12 mouse cellular contexts compared by ENCODE assay signal in the genomic region with DNA sequence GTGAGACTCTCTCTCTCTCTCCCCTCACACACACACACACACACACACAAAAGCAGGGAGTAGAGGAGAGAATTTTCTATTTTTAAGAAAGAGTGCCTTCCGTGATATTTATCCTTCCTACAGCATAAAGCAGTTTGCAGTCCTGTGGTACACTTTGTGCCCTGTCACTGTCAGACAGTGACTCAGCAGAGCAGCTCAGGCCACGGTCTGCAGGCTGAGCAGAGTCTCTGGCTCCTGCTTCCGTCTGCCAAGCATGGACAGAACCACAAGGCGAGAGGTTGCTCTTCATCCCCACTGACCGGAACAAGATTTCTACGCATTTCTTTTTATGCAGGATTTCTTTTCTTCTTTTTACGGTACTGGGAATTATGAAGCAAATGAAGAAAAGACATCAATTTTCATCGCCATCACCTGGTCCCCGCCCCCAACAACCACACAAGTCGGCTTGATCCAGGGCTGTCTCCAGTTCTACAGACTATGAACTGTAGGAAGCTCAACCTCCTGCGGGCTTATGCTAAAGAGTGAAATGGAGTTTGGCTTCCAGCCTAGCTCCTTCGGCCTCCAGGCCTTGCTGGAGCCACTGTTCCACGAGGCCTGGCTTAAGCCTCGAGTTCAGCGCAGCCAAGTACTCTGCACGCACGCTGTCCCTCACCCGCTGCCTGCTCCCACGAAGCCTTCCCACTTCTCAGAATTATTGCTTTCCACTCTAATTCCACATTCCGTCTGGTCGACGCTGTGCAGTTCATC. TPM values are rescaled to one million over a fixed set of nuclear protein-coding genes. Genes with fewer than 3 reads are reported as not detected.
DNase-seq lines count a peak whose midpoint lies in the region; ATAC-seq and TF ChIP-seq lines count a peak whose summit lies in the region.
"Had no signal": no experiment of that assay in that cellular context is flagged by ENCODE, and none has a peak within 500 bp of the region (broad histone marks: within the 10 kb centered on the region; RNA-seq: fewer than 3 reads in every experiment).

No protein-coding gene starts in this region.

- no peak overlapping the region for H3K4me2 ChIP-seq in embryonic facial prominence, embryonic 13.5 days
- no peak overlapping the region for H3K4me2 ChIP-seq in forebrain, postnatal 0 days (ENCODE audit: low read depth)
- no peak overlapping the region for H3K4me2 ChIP-seq in intestine, embryonic 15.5 days (replicated peaks)
- H3K4me2 ChIP-seq: hindbrain, embryonic 14.5 days; limb, embryonic 13.5 days had no signal

- DNase-seq in embryonic facial prominence, embryonic 10.5 days (ENCODE audit: low spot score): no peak
- no peak for DNase-seq in spleen, adult 2 months (ENCODE audit: low read depth in 1 of 2, low spot score in 2 of 2)
- no peak for DNase-seq in spleen, adult 12 weeks (ENCODE audit: low spot score)
- DNase-seq in liver: peak; percentile 61
- no peak for DNase-seq in forebrain, postnatal 0 days
- no peak for DNase-seq in right cerebral cortex, postnatal 25 days
- DNase-seq: midbrain, embryonic 14.5 days had no signal

- ATAC-seq in embryonic facial prominence, embryonic 13.5 days (ENCODE audit: insufficient number of reproducible peaks, insufficient read depth, low FRiP score, low TSS enrichment, low read depth): no peak
- ATAC-seq in forebrain, postnatal 0 days: no peak
- no peak for ATAC-seq in intestine, embryonic 15.5 days

- H3K9me3 ChIP-seq in embryonic facial prominence, embryonic 13.5 days: no peaks in the 10 kb centered on the region
- H3K9me3 ChIP-seq in embryonic facial prominence, embryonic 10.5 days: no peaks in the 10 kb centered on the region
- no peaks in the 10 kb centered on the region for H3K9me3 ChIP-seq in forebrain, postnatal 0 days (ENCODE audit: low read length)
- H3K9me3 ChIP-seq in intestine, embryonic 15.5 days: no peaks in the 10 kb centered on the region
- H3K9me3 ChIP-seq: limb, embryonic 13.5 days had no signal

- TF ChIP-seq POLR2A in spleen, adult 2 months (IDR thresholded peaks at IDR 0.05; ENCODE audit: low read depth, low read length): no peak

- H3K4me1 ChIP-seq in embryonic facial prominence, embryonic 13.5 days: peaks cover 40% of the 10 kb centered on the region
- H3K4me1 ChIP-seq in embryonic facial prominence, embryonic 10.5 days: peaks cover 45% of the 10 kb centered on the region
- H3K4me1 ChIP-seq in spleen, adult 2 months (ENCODE audit: control insufficient read depth, insufficient read depth, insufficient read length): peaks cover 12% of the 10 kb centered on the region; the same call in 1 of the 2 replicates
- 0 out of 2 replicates have a peak, but pooled peaks cover 7% of the 10 kb centered on the region for H3K4me1 ChIP-seq in forebrain, postnatal 0 days (ENCODE audit: insufficient read depth)
- peaks cover 17% of the 10 kb centered on the region for H3K4me1 ChIP-seq in intestine, embryonic 15.5 days (replicated peaks)

- 72% methylated on average over 22 of the region's 22 CpGs for WGBS in embryonic facial prominence, embryonic 13.5 days
- 86% methylated on average over 22 of the region's 22 CpGs for WGBS in embryonic facial prominence, embryonic 10.5 days
- 76% methylated on average over 22 of the region's 22 CpGs for WGBS in spleen, adult 2 months
- WGBS in forebrain, postnatal 0 days: 79% methylated on average over 22 of the region's 22 CpGs
- WGBS in intestine, embryonic 15.5 days: 78% methylated on average over 22 of the region's 22 CpGs

- H3K36me3 ChIP-seq in embryonic facial prominence, embryonic 13.5 days: no peaks in the 10 kb centered on the region
- H3K36me3 ChIP-seq in embryonic facial prominence, embryonic 10.5 days (replicated peaks): no peaks in the 10 kb centered on the region
- H3K36me3 ChIP-seq in spleen, adult 2 months (ENCODE audit: control insufficient read depth, insufficient read depth, low read length): no peaks in the 10 kb centered on the region
- H3K36me3 ChIP-seq in forebrain, postnatal 0 days (ENCODE audit: insufficient read depth): no peaks in the 10 kb centered on the region
- no peaks in the 10 kb centered on the region for H3K36me3 ChIP-seq in intestine, embryonic 15.5 days
- H3K36me3 ChIP-seq: limb, embryonic 13.5 days had no signal

- no peak overlapping the region for H3K4me3 ChIP-seq in embryonic facial prominence, embryonic 13.5 days
- no peak overlapping the region for H3K4me3 ChIP-seq in embryonic facial prominence, embryonic 10.5 days
- no peak overlapping the region for H3K4me3 ChIP-seq in spleen, adult 2 months (ENCODE audit: extremely low read depth, insufficient read depth, insufficient read length)
- no peak overlapping the region for H3K4me3 ChIP-seq in forebrain, postnatal 0 days (ENCODE audit: low read depth, low read length)
- no peak overlapping the region for H3K4me3 ChIP-seq in intestine, embryonic 15.5 days (replicated peaks)
- H3K4me3 ChIP-seq: limb, embryonic 13.5 days had no signal

- H3K27me3 ChIP-seq in embryonic facial prominence, embryonic 13.5 days: no peaks in the 10 kb centered on the region
- H3K27me3 ChIP-seq in embryonic facial prominence, embryonic 10.5 days (replicated peaks; ENCODE audit: low read depth, poor library complexity, severe bottlenecking): peaks cover 12% of the 10 kb centered on the region; the same call in 1 of the 2 replicates
- H3K27me3 ChIP-seq in spleen, adult 2 months (ENCODE audit: control insufficient read depth, insufficient read depth, low read length): no peaks in the 10 kb centered on the region
- H3K27me3 ChIP-seq in forebrain, postnatal 0 days (ENCODE audit: insufficient read depth, low read length): no peaks in the 10 kb centered on the region
- no peaks in the 10 kb centered on the region for H3K27me3 ChIP-seq in intestine, embryonic 15.5 days (replicated peaks)
- H3K27me3 ChIP-seq: limb, embryonic 13.5 days had no signal

- TF ChIP-seq CTCF in spleen, adult 2 months (IDR thresholded peaks at IDR 0.05; ENCODE audit: extremely low read depth, insufficient read depth, insufficient read length, insufficient replicate concordance): no peak
- TF ChIP-seq CTCF in forebrain, postnatal 0 days (IDR thresholded peaks at IDR 0.05; ENCODE audit: low read depth): no peak

- 0 out of 2 replicates have a peak overlapping the region, but pooled peaks have one; percentile 27 for H3K9ac ChIP-seq in embryonic facial prominence, embryonic 13.5 days
- H3K9ac ChIP-seq in forebrain, postnatal 0 days: no peak overlapping the region
- no peak overlapping the region for H3K9ac ChIP-seq in intestine, embryonic 15.5 days
- H3K9ac ChIP-seq: hindbrain, embryonic 14.5 days; limb, embryonic 13.5 days had no signal

- no peak overlapping the region; the same call in 1 of the 2 replicates for H3K27ac ChIP-seq in embryonic facial prominence, embryonic 13.5 days
- no peak overlapping the region for H3K27ac ChIP-seq in embryonic facial prominence, embryonic 10.5 days (replicated peaks)
- H3K27ac ChIP-seq in spleen, adult 2 months (ENCODE audit: insufficient read depth, low read length): peak overlapping the region; percentile 11; the same call in 1 of the 2 replicates
- H3K27ac ChIP-seq in forebrain, postnatal 0 days (ENCODE audit: low read depth, low read length): no peak overlapping the region
- no peak overlapping the region for H3K27ac ChIP-seq in intestine, embryonic 15.5 days
- H3K27ac ChIP-seq: hindbrain, embryonic 14.5 days; limb, embryonic 13.5 days had no signal

RNA-seq across cellular contexts. Expression of gene Katnal1, which starts 25.4 kb away (rescaled TPM):
- polyA plus RNA-seq in embryonic facial prominence, embryonic 13.5 days (2015; fragmentation: Nextera tagmentation; extraction: Ambion mirVana): 18.4 and 19.4 TPM in 2 replicates
- 19.9 and 20.2 TPM in 2 replicates for polyA plus RNA-seq in embryonic facial prominence, embryonic 10.5 days (2016; fragmentation: Nextera tagmentation; extraction: Ambion mirVana)
- polyA plus RNA-seq in spleen, adult 2 months (2012; rRNA removed): 2.4 and 2.5 TPM in 2 replicates
- total RNA-seq in forebrain, postnatal 0 days (2014; rRNA removed): 45.0 and 47.9 TPM in 2 replicates
- 18.0 and 24.0 TPM in 2 replicates for polyA plus RNA-seq in forebrain, postnatal 0 days (2015; fragmentation: Nextera tagmentation; extraction: Ambion mirVana)
- 8.1 and 9.5 TPM in 2 replicates for polyA plus RNA-seq in intestine, embryonic 15.5 days (2015; fragmentation: Nextera tagmentation; extraction: Ambion mirVana)

RNA-seq across cellular contexts. Expression of gene Gm42791, which starts 40.5 kb away (rescaled TPM):
- polyA plus RNA-seq in embryonic facial prominence, embryonic 13.5 days (2015; fragmentation: Nextera tagmentation; extraction: Ambion mirVana): 1.6 and 2.4 TPM in 2 replicates
- polyA plus RNA-seq in embryonic facial prominence, embryonic 10.5 days (2016; fragmentation: Nextera tagmentation; extraction: Ambion mirVana): 0.49 and 4.6 TPM in 2 replicates
- not detected in 2 replicates for polyA plus RNA-seq in spleen, adult 2 months (2012; rRNA removed)
- total RNA-seq in forebrain, postnatal 0 days (2014; rRNA removed): not detected in 2 replicates
- 2.0 and 5.7 TPM in 2 replicates for polyA plus RNA-seq in forebrain, postnatal 0 days (2015; fragmentation: Nextera tagmentation; extraction: Ambion mirVana)
- 0.57 and 2.3 TPM in 2 replicates for polyA plus RNA-seq in intestine, embryonic 15.5 days (2015; fragmentation: Nextera tagmentation; extraction: Ambion mirVana)
- polyA plus RNA-seq: embryonic facial prominence, embryonic 11.5 days; midbrain, embryonic 14.5 days had no signal
